ENCODE assay signal across 12 mouse cellular contexts in genomic region chr7:110565815-110566549, GRCm38 (mm10). TPM values are rescaled to one million over a fixed set of nuclear protein-coding genes. Genes with fewer than 3 reads are reported as not detected.
DNase-seq lines count a peak whose midpoint lies in the region; TF ChIP-seq lines count a peak whose summit lies in the region.
"Had no signal": no experiment of that assay in that cellular context is flagged by ENCODE, and none has a peak within 500 bp of the region (broad histone marks: within the 10 kb centered on the region; RNA-seq: fewer than 3 reads in every experiment).

No protein-coding gene starts in this region.

- peaks cover 4% of the 10 kb centered on the region; the same call in 1 of the 2 replicates for H3K36me3 ChIP-seq in heart, adult 2 months (ENCODE audit: control insufficient read depth, insufficient read depth, low read length)
- H3K36me3 ChIP-seq in heart, embryonic 10.5 days: peaks cover 5% of the 10 kb centered on the region; the same call in 1 of the 2 replicates
- H3K36me3 ChIP-seq: embryonic facial prominence, embryonic 13.5 days had no signal

- no peaks in the 10 kb centered on the region for H3K9me3 ChIP-seq in heart, embryonic 10.5 days
- H3K9me3 ChIP-seq: hindbrain, embryonic 13.5 days had no signal

- peaks cover 10% of the 10 kb centered on the region for H3K79me2 ChIP-seq in heart, adult 2 months (replicated peaks; ENCODE audit: control insufficient read depth, insufficient read depth, low read length)

- TF ChIP-seq EP300 in heart, adult 2 months (IDR thresholded peaks at IDR 0.05; ENCODE audit: insufficient read depth, low read depth, low read length): 0 out of 2 replicates have a peak, but pooled peaks have one; percentile 20

- TF ChIP-seq POLR2A in heart, adult 2 months (IDR thresholded peaks at IDR 0.05; ENCODE audit: insufficient read depth, low read depth, low read length): no peak

- peaks cover 5% of the 10 kb centered on the region for H3K4me1 ChIP-seq in heart, adult 2 months (ENCODE audit: control insufficient read depth, insufficient read depth, low read length)
- no peaks in the 10 kb centered on the region for H3K4me1 ChIP-seq in heart, embryonic 10.5 days
- H3K4me1 ChIP-seq: embryonic facial prominence, embryonic 13.5 days had no signal

- H3K4me3 ChIP-seq in heart, adult 2 months: no peak overlapping the region
- H3K4me3 ChIP-seq in heart, embryonic 10.5 days: no peak overlapping the region
- H3K4me3 ChIP-seq: embryonic facial prominence, embryonic 13.5 days; hindbrain, embryonic 13.5 days had no signal

- intact Hi-C loops in heart, adult 2 months (cut with DNase I): no loop called here

- WGBS in heart, adult 2 months: 61% methylated on average over 4 of the region's 4 CpGs
- WGBS in heart, embryonic 10.5 days: 83% methylated on average over 4 of the region's 4 CpGs

- no peak for TF ChIP-seq CTCF in heart, adult 2 months (IDR thresholded peaks at IDR 0.05)

- DNase-seq in heart, adult 2 months: peak in 1 of 2 experiments; percentile 35
- no peak for DNase-seq in heart, embryonic 10.5 days (ENCODE audit: low spot score)
- DNase-seq in adipocyte (ENCODE audit: low spot score): peak; percentile 14
- peak; percentile 92 to 96 for DNase-seq in cerebellum, postnatal 10 days
- DNase-seq in kidney, postnatal 10 days: peak; percentile 60
- no peak for DNase-seq in thymus, postnatal 4 days
- no peak for DNase-seq in B cell, adult 2 months
- no peak for DNase-seq in ovary, postnatal 14 days (ENCODE audit: low spot score)
- DNase-seq: layer of hippocampus, postnatal 36 days; right cerebral cortex, postnatal 14 days had no signal

- H3K27ac ChIP-seq in heart, adult 2 months: no peak overlapping the region
- no peak overlapping the region for H3K27ac ChIP-seq in heart, embryonic 10.5 days
- H3K27ac ChIP-seq: embryonic facial prominence, embryonic 13.5 days; hindbrain, embryonic 13.5 days had no signal

- H3K27me3 ChIP-seq in heart, adult 2 months (ENCODE audit: control insufficient read depth, insufficient read depth, low read length): no peaks in the 10 kb centered on the region
- no peaks in the 10 kb centered on the region for H3K27me3 ChIP-seq in heart, embryonic 10.5 days (ENCODE audit: insufficient read depth, poor library complexity, severe bottlenecking)
- H3K27me3 ChIP-seq: embryonic facial prominence, embryonic 13.5 days; hindbrain, embryonic 13.5 days had no signal

- no peak overlapping the region for H3K9ac ChIP-seq in heart, adult 2 months (ENCODE audit: low read depth, low read length)
- H3K9ac ChIP-seq: embryonic facial prominence, embryonic 13.5 days; hindbrain, embryonic 13.5 days had no signal

RNA-seq across cellular contexts. Expression of gene Sbf2, which starts 48.7 kb away (rescaled TPM):
- 10 to 100 TPM; 39.7 to 40.4 TPM for total RNA-seq in heart, adult 2 months (2021)
- polyA plus RNA-seq in heart, adult 2 months (2012; rRNA removed): 16.1 and 31.1 TPM in 2 replicates
- polyA plus RNA-seq in heart, embryonic 10.5 days (2016; fragmentation: Nextera tagmentation; extraction: Ambion mirVana): 28.6 and 33.4 TPM in 2 replicates

Comparison
In these comparisons a context has a peak if more than half of its experiments do, and no peak if none do; other contexts are left out.
1. DNase-seq: peak in adipocyte (single experiment), cerebellum, postnatal 10 days (2 of 2) and kidney, postnatal 10 days (single experiment); none in heart, embryonic 10.5 days (single experiment), thymus, postnatal 4 days (single experiment), B cell, adult 2 months (0 of 2) and ovary, postnatal 14 days (single experiment).